Mouse (Mus musculus): Measurements from ENCODE around the gene Gdf15. TPM values are rescaled to one million over a fixed set of nuclear protein-coding genes. Genes with fewer than 3 reads are reported as not detected.

Gdf15 gene
- polyA plus RNA-seq, 1 experiment from 2014 or later: 1.3 TPM

DNA sequence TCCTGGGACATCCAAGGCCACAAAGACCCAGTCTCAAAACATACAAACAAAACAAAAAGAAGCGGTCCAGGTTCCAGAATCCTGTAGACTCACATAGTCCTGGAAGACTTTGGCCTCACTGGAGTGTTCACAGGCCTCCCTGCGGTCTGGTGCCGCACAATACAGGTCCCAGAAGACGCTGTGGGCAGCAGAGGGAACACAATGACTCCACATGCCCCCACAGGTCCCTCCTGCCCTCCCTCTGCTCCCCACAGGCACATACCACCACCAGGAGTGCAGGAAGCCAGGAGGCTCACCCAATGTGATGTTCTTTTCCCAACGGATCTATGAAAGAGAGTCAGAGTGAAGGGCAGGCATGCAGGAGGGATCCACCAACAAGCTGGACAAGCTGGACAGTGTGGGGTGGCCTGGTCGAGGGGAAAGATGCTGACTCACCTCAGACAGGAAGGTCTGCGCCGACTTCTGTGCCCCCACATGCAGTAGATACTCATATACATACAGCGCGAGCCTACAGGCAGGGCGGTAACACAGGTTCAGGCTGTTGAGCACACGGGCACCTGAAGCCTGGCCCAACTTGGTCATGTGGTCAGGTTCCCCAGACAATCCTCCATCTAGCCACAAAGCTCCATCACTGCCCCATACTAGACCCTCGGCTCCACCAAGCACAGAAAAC lies 30.0 kb downstream of the Gdf15 start:
- Histone ChIP-seq H3K36me3 (ENCODE audit: insufficient read depth, low read length) (0 out of 2 replicates have a peak, but pooled peaks cover 3% of the 10 kb centered on the region), H3K9ac (replicated peaks; ENCODE audit: low read depth) (no peak overlapping the region), H3K4me1 (ENCODE audit: insufficient read depth, low read depth, low read length) (peaks cover 17% of the 10 kb centered on the region; the same call in 1 of the 2 replicates), H3K4me3 (ENCODE audit: low read depth, low read length) (no peak overlapping the region), H3K27ac (ENCODE audit: low read length) (no peak overlapping the region), H3K27me3 (replicated peaks; ENCODE audit: insufficient read depth, low read length) (no peaks in the 10 kb centered on the region), H3K9me3 (ENCODE audit: low read length) (no peaks in the 10 kb centered on the region), H3K4me2 (replicated peaks; ENCODE audit: low read depth, low read length) (no peak overlapping the region)
- TF ChIP-seq EP300 (IDR thresholded peaks at IDR 0.05) (no peak), CTCF (IDR thresholded peaks at IDR 0.05) (no peak)
- DNase-seq (ENCODE audit: low spot score) (no peak), ATAC-seq (no peak)
- WGBS: 91% methylated on average over 13 of the region's 13 CpGs

DNA sequence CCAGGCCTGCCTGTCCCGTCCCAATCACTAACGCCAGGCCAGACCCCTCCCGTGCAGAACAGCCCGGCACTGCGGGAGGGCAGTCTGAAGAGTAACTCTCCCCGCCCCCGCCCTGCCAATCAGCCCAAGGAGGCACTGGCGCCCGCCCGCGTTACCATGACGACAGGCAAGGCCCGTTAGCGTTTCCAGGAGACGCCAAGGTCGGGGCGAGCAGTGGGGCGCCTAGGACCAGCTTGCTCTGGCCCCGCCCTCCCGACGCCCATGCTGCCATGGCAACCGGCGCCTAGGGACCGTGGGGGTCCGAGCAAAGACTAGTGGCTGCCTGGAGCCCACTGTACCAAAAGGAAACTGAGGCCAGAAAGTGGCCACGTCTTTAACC lies 31.0 kb downstream of the Gdf15 start:
- peak; percentile 80 for DNase-seq (ENCODE audit: low spot score)
- WGBS: under 1% methylated on average over 16 of the region's 26 CpGs
- peak overlapping the region; percentile 39 for H3K4me2 ChIP-seq (replicated peaks; ENCODE audit: low read depth, low read length)
- no peaks in the 10 kb centered on the region for H3K27me3 ChIP-seq (replicated peaks; ENCODE audit: insufficient read depth, low read length)
- H3K36me3 ChIP-seq (ENCODE audit: insufficient read depth, low read length): 0 out of 2 replicates have a peak, but pooled peaks cover 3% of the 10 kb centered on the region
- H3K9ac ChIP-seq (replicated peaks; ENCODE audit: low read depth): no peak overlapping the region; the same call in 1 of the 2 replicates
- peak overlapping the region; percentile 15; the same call in 1 of the 2 replicates for H3K27ac ChIP-seq (ENCODE audit: low read length)
- no peaks in the 10 kb centered on the region for H3K9me3 ChIP-seq (ENCODE audit: low read length)
- ATAC-seq: peak; percentile 48
- no peak overlapping the region for H3K4me3 ChIP-seq (ENCODE audit: low read depth, low read length)
- TF ChIP-seq EP300 (IDR thresholded peaks at IDR 0.05) (no peak), CTCF (IDR thresholded peaks at IDR 0.05) (no peak)
- peaks cover 12% of the 10 kb centered on the region; the same call in 1 of the 2 replicates for H3K4me1 ChIP-seq (ENCODE audit: insufficient read depth, low read depth, low read length)

DNA sequence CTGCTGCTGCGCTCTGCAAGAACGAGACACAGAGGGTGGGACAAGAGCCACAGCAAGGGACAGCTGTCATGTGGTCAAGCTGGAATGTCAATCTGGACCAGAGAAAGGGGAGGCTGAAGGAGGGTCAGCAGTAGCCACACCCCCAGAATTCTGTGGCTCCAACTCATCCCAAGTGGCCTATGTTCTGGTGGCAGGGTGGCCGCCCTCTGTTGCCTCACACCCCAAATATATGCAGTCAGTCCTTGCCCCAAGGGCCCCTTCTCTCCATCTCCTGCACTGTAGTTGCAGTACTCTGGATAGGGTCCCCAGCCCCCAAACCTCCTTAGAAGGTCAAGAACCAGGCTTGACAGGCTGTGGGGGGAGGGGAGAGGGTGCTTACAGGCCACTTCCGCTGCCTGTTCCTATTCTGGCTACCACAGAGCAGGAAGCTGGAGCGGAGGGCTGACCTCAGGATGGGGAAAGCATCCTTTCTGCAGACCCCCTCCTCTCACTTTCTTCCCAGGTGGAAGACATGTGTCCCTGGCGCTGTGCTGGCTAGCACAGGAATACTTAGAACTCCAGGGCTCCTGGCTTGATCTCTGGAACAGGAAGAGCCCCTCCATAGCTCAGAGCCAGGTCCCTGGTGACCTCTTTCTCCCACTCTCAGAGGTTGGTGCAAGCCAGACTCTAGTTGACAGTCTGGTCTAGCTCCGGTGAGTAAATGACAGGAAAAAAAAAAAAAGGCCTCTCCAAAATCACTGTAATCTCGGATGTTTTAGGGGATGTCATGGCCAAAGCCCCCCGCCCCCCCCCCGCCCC lies 31.6 kb downstream of the Gdf15 start:
- Histone ChIP-seq H3K9me3 (ENCODE audit: low read length) (no peaks in the 10 kb centered on the region), H3K36me3 (ENCODE audit: insufficient read depth, low read length) (0 out of 2 replicates have a peak, but pooled peaks cover 3% of the 10 kb centered on the region), H3K4me3 (ENCODE audit: low read depth, low read length) (no peak overlapping the region), H3K27me3 (replicated peaks; ENCODE audit: insufficient read depth, low read length) (no peaks in the 10 kb centered on the region), H3K4me2 (replicated peaks; ENCODE audit: low read depth, low read length) (peak overlapping the region; percentile 39), H3K4me1 (ENCODE audit: insufficient read depth, low read depth, low read length) (peaks cover 12% of the 10 kb centered on the region; the same call in 1 of the 2 replicates), H3K9ac (replicated peaks; ENCODE audit: low read depth) (no peak overlapping the region), H3K27ac (ENCODE audit: low read length) (peak overlapping the region; percentile 15; the same call in 1 of the 2 replicates)
- WGBS: 30% methylated on average over 8 of the region's 10 CpGs
- ATAC-seq (peak; percentile 11; the same call in 1 of the 2 replicates), DNase-seq (ENCODE audit: low spot score) (peak; percentile 54)
- TF ChIP-seq CTCF (IDR thresholded peaks at IDR 0.05) (no peak), EP300 (IDR thresholded peaks at IDR 0.05) (no peak)

DNA sequence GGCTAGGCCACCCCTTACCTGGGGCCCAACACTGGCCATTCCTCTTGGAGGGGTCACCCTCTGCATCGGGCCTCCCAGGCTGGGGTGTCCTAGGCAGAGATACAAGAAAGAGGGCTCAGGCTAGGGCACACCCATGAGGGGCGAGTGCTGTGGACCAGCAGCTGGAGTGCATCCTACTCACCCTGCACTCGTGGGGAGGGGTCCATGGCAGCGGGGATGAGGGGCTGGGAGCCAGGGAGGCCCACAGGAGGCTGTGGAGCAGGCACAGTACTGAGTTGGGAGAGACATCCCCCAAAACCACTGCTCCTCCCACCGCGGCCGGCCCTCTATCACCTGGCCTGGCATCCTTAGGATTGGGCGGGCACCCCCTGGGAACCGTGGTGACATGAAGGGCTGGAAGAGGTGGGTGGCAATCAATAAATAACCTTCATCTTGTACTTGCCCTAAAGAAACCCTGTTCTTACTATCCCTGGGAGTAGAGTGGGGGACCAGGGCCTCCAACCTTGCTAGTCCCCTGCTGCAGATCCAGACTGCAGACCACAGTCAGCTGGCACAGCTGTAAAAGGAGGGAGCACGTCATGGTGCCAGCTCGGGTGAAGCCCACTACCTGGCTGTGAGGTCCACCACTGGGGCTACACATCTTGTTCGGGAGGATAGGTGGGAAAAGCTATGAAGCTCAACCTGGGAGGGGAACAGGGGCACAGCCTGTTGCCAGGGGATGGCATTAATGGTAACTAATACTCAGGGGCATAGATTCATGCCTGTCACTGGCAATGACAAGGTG lies 32.6 kb downstream of the Gdf15 start:
- WGBS: 77% methylated on average over 12 of the region's 12 CpGs
- Histone ChIP-seq H3K4me1 (ENCODE audit: insufficient read depth, low read depth, low read length) (peaks cover 18% of the 10 kb centered on the region), H3K9me3 (ENCODE audit: low read length) (no peaks in the 10 kb centered on the region), H3K4me3 (ENCODE audit: low read depth, low read length) (no peak overlapping the region), H3K9ac (replicated peaks; ENCODE audit: low read depth) (no peak overlapping the region), H3K36me3 (ENCODE audit: insufficient read depth, low read length) (0 out of 2 replicates have a peak, but pooled peaks cover 3% of the 10 kb centered on the region), H3K27ac (ENCODE audit: low read length) (no peak overlapping the region), H3K4me2 (replicated peaks; ENCODE audit: low read depth, low read length) (no peak overlapping the region), H3K27me3 (replicated peaks; ENCODE audit: insufficient read depth, low read length) (no peaks in the 10 kb centered on the region)
- DNase-seq (ENCODE audit: low spot score) (no peak), ATAC-seq (no peak)
- TF ChIP-seq EP300 (IDR thresholded peaks at IDR 0.05) (no peak), CTCF (IDR thresholded peaks at IDR 0.05) (no peak)

DNA sequence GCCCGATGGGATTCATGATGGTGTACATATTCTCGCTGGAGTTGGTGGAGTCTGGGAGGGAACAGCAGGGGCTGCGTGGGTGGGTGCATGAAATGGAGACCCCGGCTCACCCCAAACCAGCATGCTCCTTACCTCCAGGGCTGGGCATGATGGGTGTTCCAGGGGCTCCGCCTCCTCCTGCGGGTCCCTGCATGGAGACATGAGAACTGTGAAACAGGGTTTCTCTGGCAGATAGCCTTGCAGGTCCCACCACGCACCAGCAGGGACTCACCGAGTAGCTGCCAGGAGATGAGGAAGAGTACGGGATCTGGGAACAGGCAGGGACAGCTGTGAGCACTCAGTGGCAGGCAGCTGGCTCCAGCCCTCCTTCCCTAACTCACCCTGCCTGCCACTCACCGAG lies 33.5 kb downstream of the Gdf15 start:
- Histone ChIP-seq H3K4me2 (replicated peaks; ENCODE audit: low read depth, low read length) (peak overlapping the region; percentile 78), H3K27ac (ENCODE audit: low read length) (no peak overlapping the region), H3K4me3 (ENCODE audit: low read depth, low read length) (no peak overlapping the region), H3K4me1 (ENCODE audit: insufficient read depth, low read depth, low read length) (peaks cover 20% of the 10 kb centered on the region), H3K36me3 (ENCODE audit: insufficient read depth, low read length) (0 out of 2 replicates have a peak, but pooled peaks cover 3% of the 10 kb centered on the region), H3K9ac (replicated peaks; ENCODE audit: low read depth) (no peak overlapping the region), H3K9me3 (ENCODE audit: low read length) (no peaks in the 10 kb centered on the region), H3K27me3 (replicated peaks; ENCODE audit: insufficient read depth, low read length) (no peaks in the 10 kb centered on the region)
- 37% methylated on average over 8 of the region's 10 CpGs for whole genome bisulfite sequencing
- no peak for ATAC-seq
- DNase-seq (ENCODE audit: low spot score): peak; percentile 23
- no peak for TF ChIP-seq CTCF (IDR thresholded peaks at IDR 0.05)

All from lung, postnatal 0 days (tissue).